Mouse (Mus musculus) MEL-GATA-1-ER (cell line): Measurements from ENCODE around the gene Gm20532.

Experiments
- DNase-seq: peaks from one replicate; pipeline ENCODE4 v3.0.0-alpha.2; 2012; ENCODE audit warnings: low read depth; ENCODE audit errors: extremely low read depth

Gm20532 gene

GRCm38 (mm10) chr2:26573396-26573795 is 13.0 kb upstream of the Gm20532 start:
- DNase-seq: no peak

- DNase-seq: no peak
Measured at GRCm38 (mm10) chr2:26573807-26574206, 12.6 kb upstream of the Gm20532 start.

GRCm38 (mm10) chr2:26574862-26575261 is 11.6 kb upstream of the Gm20532 start:
- no peak for DNase-seq

GRCm38 (mm10) chr2:26575378-26575777 is 11.1 kb upstream of the Gm20532 start:
- no peak for DNase-seq

- DNase-seq: peak; percentile 67
Measured at GRCm38 (mm10) chr2:26575865-26576264, 10.6 kb upstream of the Gm20532 start.

- DNase-seq: no peak
Measured at GRCm38 (mm10) chr2:26576462-26576861, 10.0 kb upstream of the Gm20532 start.

GRCm38 (mm10) chr2:26578369-26578768 is 8.1 kb upstream of the Gm20532 start:
- DNase-seq: no peak

GRCm38 (mm10) chr2:26579714-26580113 is 6.7 kb upstream of the Gm20532 start, which contains the start of gene Egfl7:
Egfl7 (plus strand) TSS chr2:26580014.
- no peak for DNase-seq

GRCm38 (mm10) chr2:26580751-26581150 is 5.7 kb upstream of the Gm20532 start:
- no peak for DNase-seq

GRCm38 (mm10) chr2:26582203-26582602 is 4.2 kb upstream of the Gm20532 start:
- DNase-seq: no peak

GRCm38 (mm10) chr2:26582741-26583140 is 3.7 kb upstream of the Gm20532 start:
- DNase-seq: no peak

- DNase-seq: no peak
Measured at GRCm38 (mm10) chr2:26583640-26584039, 2.8 kb upstream of the Gm20532 start.

- DNase-seq: no peak
Measured at GRCm38 (mm10) chr2:26585713-26586112, 726 bp upstream of the Gm20532 start.

- DNase-seq: no peak
Measured at GRCm38 (mm10) chr2:26587044-26587405, 586 bp downstream of the Gm20532 start.

GRCm38 (mm10) chr2:26588573-26588972 is 2.1 kb downstream of the Gm20532 start:
- DNase-seq: no peak

- DNase-seq: no peak
Measured at GRCm38 (mm10) chr2:26589284-26589683, 2.8 kb downstream of the Gm20532 start.

- no peak for DNase-seq
Measured at GRCm38 (mm10) chr2:26590282-26590681, 3.8 kb downstream of the Gm20532 start.

- DNase-seq: no peak
Measured at GRCm38 (mm10) chr2:26590962-26591361, 4.5 kb downstream of the Gm20532 start.

- no peak for DNase-seq
Measured at GRCm38 (mm10) chr2:26591416-26591815, 5.0 kb downstream of the Gm20532 start.

GRCm38 (mm10) chr2:26593211-26594021 is 7.0 kb downstream of the Gm20532 start:
- DNase-seq: no peak

GRCm38 (mm10) chr2:26594022-26594346 is 7.5 kb downstream of the Gm20532 start:
- DNase-seq: peak; percentile 65

GRCm38 (mm10) chr2:26594461-26594933 is 8.1 kb downstream of the Gm20532 start:
- DNase-seq: no peak
